Mouse (Mus musculus): ENCODE measurements at regions not wholly inside any gene's neighbourhood (a gene's known extent, or its start where the extent isn't known, plus 50 kb on each side); places are given as distances from the start of the nearest gene placed in this dataset.
A peak's percentile ranks its signal among the peaks of the same experiment; 100 is the strongest.

GRCm38 (mm10) chr1:71844938-71845685 is 192.1 kb upstream of the Fn1 start:
- H3K4me3 ChIP-seq (ENCODE audit: low read depth, low read length) = no peak overlapping the region
- H3K36me3 ChIP-seq (ENCODE audit: control insufficient read depth, insufficient read depth, low read length) = no peaks in the 10 kb centered on the region
- no peak overlapping the region for H3K4me2 ChIP-seq (ENCODE audit: low read depth, severe bottlenecking)
- peaks cover 8% of the 10 kb centered on the region; the same call in 1 of the 2 replicates for H3K4me1 ChIP-seq (ENCODE audit: control insufficient read depth, insufficient read depth, low read length)
- no peaks in the 10 kb centered on the region for H3K9me3 ChIP-seq (ENCODE audit: control insufficient read depth, low read length)
- H3K9ac ChIP-seq (ENCODE audit: low read length) = no peak overlapping the region; the same call in 1 of the 2 replicates
- ATAC-seq (ENCODE audit: insufficient number of reproducible peaks, low FRiP score, low TSS enrichment, low read depth) (no peak), DNase-seq (ENCODE audit: low spot score) (peak; percentile 35)
- no peak overlapping the region for H3K27ac ChIP-seq (replicated peaks; ENCODE audit: low read depth, low read length)
- 37% methylated on average over 16 of the region's 16 CpGs for WGBS
- H3K27me3 ChIP-seq (ENCODE audit: control insufficient read depth, insufficient read depth, low read length) = no peaks in the 10 kb centered on the region

- Histone ChIP-seq H3K9ac (ENCODE audit: low read length) (no peak overlapping the region), H3K36me3 (ENCODE audit: control insufficient read depth, insufficient read depth, low read length) (no peaks in the 10 kb centered on the region), H3K4me3 (ENCODE audit: low read depth, low read length) (no peak overlapping the region), H3K27ac (replicated peaks; ENCODE audit: low read depth, low read length) (peak overlapping the region; percentile 36), H3K4me2 (ENCODE audit: low read depth, severe bottlenecking) (peak overlapping the region; percentile 29; the same call in 1 of the 2 replicates), H3K9me3 (ENCODE audit: control insufficient read depth, low read length) (no peaks in the 10 kb centered on the region), H3K27me3 (ENCODE audit: control insufficient read depth, insufficient read depth, low read length) (no peaks in the 10 kb centered on the region), H3K4me1 (ENCODE audit: control insufficient read depth, insufficient read depth, low read length) (no peaks in the 10 kb centered on the region)
- 8% methylated on average over 12 of the region's 12 CpGs for WGBS
- DNase-seq (ENCODE audit: low spot score) = peak; percentile 81
- peak; percentile 58 for ATAC-seq (ENCODE audit: insufficient number of reproducible peaks, low FRiP score, low TSS enrichment, low read depth)
Observed at GRCm38 (mm10) chr1:71837764-71838163, 184.8 kb upstream of the Fn1 start.

GRCm38 (mm10) chr1:71837039-71837648 is 184.1 kb upstream of the Fn1 start:
- H3K4me1 ChIP-seq (ENCODE audit: control insufficient read depth, insufficient read depth, low read length) = no peaks in the 10 kb centered on the region
- no peaks in the 10 kb centered on the region for H3K27me3 ChIP-seq (ENCODE audit: control insufficient read depth, insufficient read depth, low read length)
- no peak overlapping the region for H3K27ac ChIP-seq (replicated peaks; ENCODE audit: low read depth, low read length)
- no peaks in the 10 kb centered on the region for H3K9me3 ChIP-seq (ENCODE audit: control insufficient read depth, low read length)
- no peak overlapping the region for H3K9ac ChIP-seq (ENCODE audit: low read length)
- peak; percentile 50 for DNase-seq (ENCODE audit: low spot score)
- H3K4me2 ChIP-seq (ENCODE audit: low read depth, severe bottlenecking) = peak overlapping the region; percentile 29
- ATAC-seq (ENCODE audit: insufficient number of reproducible peaks, low FRiP score, low TSS enrichment, low read depth) = 0 out of 2 replicates have a peak, but pooled peaks have one; percentile 35
- H3K36me3 ChIP-seq (ENCODE audit: control insufficient read depth, insufficient read depth, low read length) = no peaks in the 10 kb centered on the region
- no peak overlapping the region for H3K4me3 ChIP-seq (ENCODE audit: low read depth, low read length)
- 33% methylated on average over 20 of the region's 20 CpGs for WGBS

GRCm38 (mm10) chr1:71830379-71830778 is 177.4 kb upstream of the Fn1 start:
- Histone ChIP-seq H3K4me1 (ENCODE audit: control insufficient read depth, insufficient read depth, low read length) (no peaks in the 10 kb centered on the region), H3K9me3 (ENCODE audit: control insufficient read depth, low read length) (no peaks in the 10 kb centered on the region), H3K4me3 (ENCODE audit: low read depth, low read length) (no peak overlapping the region), H3K27me3 (ENCODE audit: control insufficient read depth, insufficient read depth, low read length) (no peaks in the 10 kb centered on the region), H3K4me2 (ENCODE audit: low read depth, severe bottlenecking) (no peak overlapping the region), H3K9ac (ENCODE audit: low read length) (no peak overlapping the region), H3K27ac (replicated peaks; ENCODE audit: low read depth, low read length) (no peak overlapping the region), H3K36me3 (ENCODE audit: control insufficient read depth, insufficient read depth, low read length) (no peaks in the 10 kb centered on the region)
- 91% methylated on average over 6 of the region's 6 CpGs for WGBS
- DNase-seq (ENCODE audit: low spot score) = no peak
- ATAC-seq (ENCODE audit: insufficient number of reproducible peaks, low FRiP score, low TSS enrichment, low read depth) = no peak

GRCm38 (mm10) chr1:71824410-71824809 is 171.4 kb upstream of the Fn1 start:
- no peak for ATAC-seq (ENCODE audit: insufficient number of reproducible peaks, low FRiP score, low TSS enrichment, low read depth)
- no peak for DNase-seq (ENCODE audit: low spot score)
- Histone ChIP-seq H3K9me3 (ENCODE audit: control insufficient read depth, low read length) (no peaks in the 10 kb centered on the region), H3K4me2 (ENCODE audit: low read depth, severe bottlenecking) (no peak overlapping the region), H3K27me3 (ENCODE audit: control insufficient read depth, insufficient read depth, low read length) (no peaks in the 10 kb centered on the region), H3K4me1 (ENCODE audit: control insufficient read depth, insufficient read depth, low read length) (no peaks in the 10 kb centered on the region), H3K4me3 (ENCODE audit: low read depth, low read length) (no peak overlapping the region), H3K36me3 (ENCODE audit: control insufficient read depth, insufficient read depth, low read length) (no peaks in the 10 kb centered on the region), H3K9ac (ENCODE audit: low read length) (no peak overlapping the region), H3K27ac (replicated peaks; ENCODE audit: low read depth, low read length) (no peak overlapping the region)
- 84% methylated on average over 5 of the region's 5 CpGs for WGBS

- WGBS = 76% methylated on average over 3 of the region's 3 CpGs
- Histone ChIP-seq H3K4me1 (ENCODE audit: control insufficient read depth, insufficient read depth, low read length) (no peaks in the 10 kb centered on the region), H3K4me3 (ENCODE audit: low read depth, low read length) (no peak overlapping the region), H3K36me3 (ENCODE audit: control insufficient read depth, insufficient read depth, low read length) (no peaks in the 10 kb centered on the region), H3K4me2 (ENCODE audit: low read depth, severe bottlenecking) (no peak overlapping the region), H3K27me3 (ENCODE audit: control insufficient read depth, insufficient read depth, low read length) (no peaks in the 10 kb centered on the region), H3K27ac (replicated peaks; ENCODE audit: low read depth, low read length) (no peak overlapping the region), H3K9ac (ENCODE audit: low read length) (no peak overlapping the region), H3K9me3 (ENCODE audit: control insufficient read depth, low read length) (no peaks in the 10 kb centered on the region)
- DNase-seq (ENCODE audit: low spot score) (no peak), ATAC-seq (ENCODE audit: insufficient number of reproducible peaks, low FRiP score, low TSS enrichment, low read depth) (no peak)
Observed at GRCm38 (mm10) chr1:71822123-71822522, 169.1 kb upstream of the Fn1 start.

- no peak overlapping the region for H3K27ac ChIP-seq (replicated peaks; ENCODE audit: low read depth, low read length)
- no peak for DNase-seq (ENCODE audit: low spot score)
- H3K36me3 ChIP-seq (ENCODE audit: control insufficient read depth, insufficient read depth, low read length) = no peaks in the 10 kb centered on the region
- H3K9ac ChIP-seq (ENCODE audit: low read length) = no peak overlapping the region
- no peaks in the 10 kb centered on the region for H3K27me3 ChIP-seq (ENCODE audit: control insufficient read depth, insufficient read depth, low read length)
- no peak for ATAC-seq (ENCODE audit: insufficient number of reproducible peaks, low FRiP score, low TSS enrichment, low read depth)
- H3K4me2 ChIP-seq (ENCODE audit: low read depth, severe bottlenecking) = no peak overlapping the region
- no peak overlapping the region for H3K4me3 ChIP-seq (ENCODE audit: low read depth, low read length)
- H3K4me1 ChIP-seq (ENCODE audit: control insufficient read depth, insufficient read depth, low read length) = no peaks in the 10 kb centered on the region
- 91% methylated on average over 7 of the region's 7 CpGs for WGBS
- no peaks in the 10 kb centered on the region for H3K9me3 ChIP-seq (ENCODE audit: control insufficient read depth, low read length)
Observed at GRCm38 (mm10) chr1:71821099-71821498, 168.1 kb upstream of the Fn1 start.

- Histone ChIP-seq H3K4me1 (ENCODE audit: control insufficient read depth, insufficient read depth, low read length) (no peaks in the 10 kb centered on the region), H3K36me3 (ENCODE audit: control insufficient read depth, insufficient read depth, low read length) (no peaks in the 10 kb centered on the region), H3K27ac (replicated peaks; ENCODE audit: low read depth, low read length) (no peak overlapping the region), H3K4me3 (ENCODE audit: low read depth, low read length) (no peak overlapping the region), H3K4me2 (ENCODE audit: low read depth, severe bottlenecking) (no peak overlapping the region), H3K27me3 (ENCODE audit: control insufficient read depth, insufficient read depth, low read length) (no peaks in the 10 kb centered on the region), H3K9me3 (ENCODE audit: control insufficient read depth, low read length) (no peaks in the 10 kb centered on the region), H3K9ac (ENCODE audit: low read length) (no peak overlapping the region)
- no peak for DNase-seq (ENCODE audit: low spot score)
- WGBS = 90% methylated on average over 9 of the region's 9 CpGs
- no peak for ATAC-seq (ENCODE audit: insufficient number of reproducible peaks, low FRiP score, low TSS enrichment, low read depth)
Observed at GRCm38 (mm10) chr1:71816306-71816705, 163.3 kb upstream of the Fn1 start.
